Mouse (Mus musculus) heart, embryonic 11.5 days (tissue): ENCODE measurements around the gene Gng7. TPM values are rescaled to one million over a fixed set of nuclear protein-coding genes. Genes with fewer than 3 reads are reported as not detected.
"Not testable (repeated sequence)": the region's sequence is repeated elsewhere in the genome, so short reads cannot be mapped to it uniquely, and the experiment has no call there.

Experiments used
- ATAC-seq: fragments of 200-750 bp; cut with Nextera tagmentation; replicated peaks from 2 replicates; pipeline ENCODE4 v1.8.0; 2017; ENCODE audit warnings: moderate library complexity; ENCODE audit not compliant: insufficient number of reproducible peaks, low FRiP score, low TSS enrichment
- H3K27ac ChIP-seq: fragments of 300-500 bp; sonication (generic); 2 replicates; pipeline ENCODE4 v1.5.1; 2014; ENCODE audit warnings: mild to moderate bottlenecking, low read depth, low read length
- H3K27me3 ChIP-seq: fragments of 300-500 bp; sonication (generic); 2 replicates; pipeline ENCODE4 v1.6.1; 2014; ENCODE audit warnings: mild to moderate bottlenecking, low read length, mixed read lengths; ENCODE audit not compliant: control insufficient read depth, insufficient read depth
- H3K36me3 ChIP-seq: fragments of 300-500 bp; sonication (generic); 2 replicates; pipeline ENCODE4 v1.6.1; 2014; ENCODE audit warnings: mild to moderate bottlenecking, low read length, moderate library complexity, mixed read lengths; ENCODE audit not compliant: control insufficient read depth, insufficient read depth
- H3K4me1 ChIP-seq: fragments of 300-500 bp; sonication (generic); 2 replicates; pipeline ENCODE4 v1.6.1; 2014; ENCODE audit warnings: low read length; ENCODE audit not compliant: control insufficient read depth, insufficient read depth
- H3K4me2 ChIP-seq: fragments of 300-500 bp; sonication (generic); 2 replicates; pipeline ENCODE4 v1.6.1; 2014; ENCODE audit warnings: mild to moderate bottlenecking, moderate library complexity
- H3K4me3 ChIP-seq: fragments of 300-500 bp; sonication (generic); 2 replicates; pipeline ENCODE4 v1.5.1; 2014; ENCODE audit warnings: low read depth, low read length
- H3K9ac ChIP-seq: fragments of 300-500 bp; sonication (generic); 2 replicates; pipeline ENCODE4 v1.6.1; 2014; ENCODE audit warnings: mild to moderate bottlenecking, low read depth, low read length, moderate library complexity
- H3K9me3 ChIP-seq: fragments of 300-500 bp; sonication (generic); replicated peaks from 2 replicates; pipeline ENCODE4 v1.6.1; 2016; ENCODE audit warnings: low read length; ENCODE audit not compliant: control insufficient read depth
- WGBS: fragments of 180-500 bp; shearing (Covaris S2); extraction: QIAGEN DNeasy Blood & Tissue Kit; methylation state at CpG from one replicate; pipeline ENCODE4 v1.1.7; 2014; ENCODE audit not compliant: insufficient replicate concordance; 5-methylcytosine and 5-hydroxymethylcytosine counted together
- polyA plus RNA-seq: library from polyadenylated mRNA; unstranded; fragments of >200 nt; fragmentation: Nextera tagmentation; extraction: Ambion mirVana; gene quantifications from 2 replicates; pipeline ENCODE4 v1.2.1, GENCODE M21; 2014

Gene Gng7
- polyA plus RNA-seq, 1 experiment from 2014 or later = 1.4 TPM

- no peak overlapping the region for H3K27ac ChIP-seq
- H3K4me3 ChIP-seq = no peak overlapping the region
- no peak overlapping the region for H3K4me2 ChIP-seq
- ATAC-seq = no peak
- H3K36me3 ChIP-seq = peaks cover 15% of the 10 kb centered on the region
- 0 out of 2 replicates have a peak overlapping the region, but pooled peaks have one; percentile 22 for H3K9ac ChIP-seq
- 81% methylated on average over 6 of the region's 6 CpGs for WGBS
- peaks cover 16% of the 10 kb centered on the region for H3K4me1 ChIP-seq
- no peaks in the 10 kb centered on the region for H3K9me3 ChIP-seq
- no peaks in the 10 kb centered on the region for H3K27me3 ChIP-seq
These were observed 40.4 kb upstream of the Gng7 start for GRCm38 (mm10) chr10:81055169-81055568.

DNA sequence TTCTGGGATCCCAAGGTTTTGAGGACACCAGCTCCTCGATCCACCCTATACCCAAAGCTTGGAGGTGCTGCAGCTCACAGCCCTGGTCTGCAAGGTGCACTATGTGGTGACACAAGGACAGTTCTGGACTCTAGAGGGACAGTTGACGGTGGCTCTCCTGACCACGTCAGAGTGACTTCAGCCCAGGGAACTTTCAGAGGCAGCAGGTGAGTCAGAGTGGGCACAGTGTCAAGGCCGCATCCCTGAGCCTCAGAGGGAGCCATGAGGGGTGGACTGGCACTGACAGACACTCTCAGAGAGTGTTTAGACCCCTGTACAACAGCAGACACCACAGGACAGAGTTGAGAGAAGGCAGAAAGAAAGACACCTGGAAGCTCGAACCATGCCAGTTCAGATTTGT lies 37.8 kb upstream of the Gng7 start:
- WGBS = 87% methylated on average over 5 of the region's 5 CpGs
- H3K27ac ChIP-seq = no peak overlapping the region
- no peaks in the 10 kb centered on the region for H3K27me3 ChIP-seq
- no peak for ATAC-seq
- no peaks in the 10 kb centered on the region for H3K9me3 ChIP-seq
- no peak overlapping the region for H3K4me2 ChIP-seq
- H3K4me1 ChIP-seq = 0 out of 2 replicates have a peak, but pooled peaks cover 3% of the 10 kb centered on the region
- no peak overlapping the region for H3K9ac ChIP-seq
- H3K4me3 ChIP-seq = no peak overlapping the region
- H3K36me3 ChIP-seq = peaks cover 38% of the 10 kb centered on the region

GRCm38 (mm10) chr10:81051133-81051532 lies 36.4 kb upstream of the Gng7 start:
- Histone ChIP-seq H3K9me3 (no peaks in the 10 kb centered on the region), H3K27me3 (no peaks in the 10 kb centered on the region), H3K9ac (no peak overlapping the region), H3K27ac (no peak overlapping the region), H3K4me1 (no peaks in the 10 kb centered on the region), H3K36me3 (peaks cover 49% of the 10 kb centered on the region), H3K4me2 (no peak overlapping the region), H3K4me3 (no peak overlapping the region)
- WGBS = 83% methylated on average over 6 of the region's 6 CpGs
- no peak for ATAC-seq

DNA sequence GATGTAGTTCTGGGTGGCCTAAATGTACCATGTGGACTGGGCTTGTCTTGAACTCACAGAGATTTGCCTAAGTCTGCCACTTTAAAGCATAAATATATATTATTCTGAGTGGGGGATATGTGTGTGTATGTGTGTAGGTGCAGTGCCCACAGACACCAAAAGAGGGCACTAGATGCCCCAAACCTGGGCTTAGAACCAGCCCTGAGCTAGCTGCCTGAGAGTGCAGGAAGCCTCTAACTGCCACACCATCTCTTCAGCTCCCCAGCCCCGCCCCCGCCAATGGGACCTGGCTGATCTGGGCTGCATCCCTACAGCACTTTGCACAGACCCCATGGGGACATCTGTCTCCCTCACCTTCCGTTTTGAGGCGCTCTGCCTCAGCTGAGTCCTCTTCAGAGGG lies 35.9 kb upstream of the Gng7 start:
- Histone ChIP-seq H3K9ac (no peak overlapping the region), H3K4me2 (no peak overlapping the region), H3K4me3 (no peak overlapping the region), H3K9me3 (no peaks in the 10 kb centered on the region), H3K27me3 (no peaks in the 10 kb centered on the region), H3K36me3 (peaks cover 51% of the 10 kb centered on the region), H3K4me1 (no peaks in the 10 kb centered on the region), H3K27ac (no peak overlapping the region)
- no peak for ATAC-seq
- WGBS = 77% methylated on average over 4 of the region's 4 CpGs

GRCm38 (mm10) chr10:81045246-81045645 lies 30.5 kb upstream of the Gng7 start:
- ATAC-seq, H3K4me2 ChIP-seq, H3K4me3 ChIP-seq, H3K27me3 ChIP-seq, H3K9me3 ChIP-seq, H3K4me1 ChIP-seq, H3K9ac ChIP-seq, H3K27ac ChIP-seq: not testable (repeated sequence)
- H3K36me3 ChIP-seq = peaks cover 50% of the 10 kb centered on the region
- WGBS = 91% methylated on average over 13 of the region's 14 CpGs

- Histone ChIP-seq H3K27ac (no peak overlapping the region; the same call in 1 of the 2 replicates), H3K36me3 (peaks cover 20% of the 10 kb centered on the region), H3K9ac (no peak overlapping the region), H3K4me3 (no peak overlapping the region), H3K9me3 (no peaks in the 10 kb centered on the region), H3K4me1 (no peaks in the 10 kb centered on the region; the same call in 1 of the 2 replicates), H3K27me3 (no peaks in the 10 kb centered on the region), H3K4me2 (no peak overlapping the region; the same call in 1 of the 2 replicates)
- WGBS = 32% methylated on average over 13 of the region's 13 CpGs
- no peak for ATAC-seq
These were observed 26.9 kb upstream of the Gng7 start for GRCm38 (mm10) chr10:81041458-81042175.

DNA sequence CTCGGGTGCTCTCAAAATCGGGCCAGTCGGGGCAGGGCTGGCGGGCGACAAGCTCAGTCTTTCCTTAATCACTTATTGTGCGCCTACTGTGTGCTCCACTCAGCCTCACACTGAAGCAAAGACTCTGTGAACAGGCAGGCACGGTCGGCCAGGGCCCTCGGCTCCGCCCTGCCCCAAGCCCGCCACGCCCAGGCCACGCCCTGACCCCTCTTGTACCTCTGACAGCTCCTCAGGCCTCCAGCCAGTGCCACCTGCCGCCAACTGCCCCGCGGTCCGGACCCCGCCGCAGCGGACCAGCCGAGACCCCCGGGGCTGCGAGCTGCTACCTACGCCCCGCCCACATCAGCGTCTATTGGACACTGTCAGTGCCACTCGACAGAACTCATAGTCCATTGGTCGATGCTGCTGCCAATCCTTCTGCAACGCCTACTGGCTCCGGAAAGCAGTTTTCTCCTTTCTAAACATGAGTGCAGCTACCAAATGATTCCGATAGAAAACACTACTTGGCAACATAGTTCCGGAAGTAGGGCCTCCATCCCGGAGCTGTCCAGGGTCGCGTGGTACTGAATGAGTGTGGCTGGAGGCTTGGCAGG lies 22.3 kb upstream of the Gng7 start, which contains the start of gene Slc39a3:
Slc39a3 (minus strand) TSS at position 439 of the 593 bp plus-strand sequence.
- Histone ChIP-seq H3K4me1 (no peaks in the 10 kb centered on the region; the same call in 1 of the 2 replicates), H3K4me3 (peak within 1 kb of the TSS; percentile 53), H3K36me3 (no peaks in the 10 kb centered on the region), H3K9me3 (no peaks in the 10 kb centered on the region), H3K27ac (no peak within 1 kb of the TSS), H3K4me2 (peak within 1 kb of the TSS; percentile 57), H3K27me3 (no peaks in the 10 kb centered on the region), H3K9ac (peak within 1 kb of the TSS; percentile 50)
- peak; percentile 98 for ATAC-seq
- under 1% methylated on average over 35 of the region's 35 CpGs for WGBS

- Histone ChIP-seq H3K27me3 (no peaks in the 10 kb centered on the region), H3K9ac (no peak overlapping the region), H3K36me3 (no peaks in the 10 kb centered on the region), H3K4me3 (no peak overlapping the region), H3K4me2 (no peak overlapping the region), H3K9me3 (no peaks in the 10 kb centered on the region), H3K4me1 (no peaks in the 10 kb centered on the region; the same call in 1 of the 2 replicates), H3K27ac (no peak overlapping the region)
- 73% methylated on average over 7 of the region's 7 CpGs for whole genome bisulfite sequencing
- no peak for ATAC-seq
These were observed 21.5 kb upstream of the Gng7 start for GRCm38 (mm10) chr10:81036251-81036650.
